In the genomic region with DNA sequence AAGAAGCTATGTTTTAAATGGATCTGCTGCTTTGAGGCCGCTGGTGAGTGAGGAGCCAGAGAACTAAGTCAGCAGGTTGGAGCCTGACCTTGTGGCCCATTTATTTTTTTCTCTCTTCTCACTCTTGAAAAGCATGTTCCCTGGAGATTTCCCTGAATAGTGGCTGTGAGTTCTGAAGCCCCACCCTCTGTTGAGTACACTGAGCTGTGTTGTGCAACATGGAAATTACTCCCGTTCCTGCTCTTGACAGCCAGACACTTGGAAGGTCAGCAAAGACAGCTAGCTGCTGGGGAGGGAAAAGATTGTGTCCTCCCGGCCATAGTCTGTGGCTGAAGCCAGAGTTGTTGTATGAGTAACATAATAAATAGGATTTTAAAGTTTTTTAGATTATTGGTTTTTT, we compare ENCODE assay signal across 8 mouse cellular contexts.
DNase-seq lines count a peak whose midpoint lies in the region; ATAC-seq and TF ChIP-seq lines count a peak whose summit lies in the region.

No protein-coding gene starts in this region.

- H3K4me2 ChIP-seq in intestine, embryonic 16.5 days (ENCODE audit: low read depth, low read length): no peak overlapping the region
- H3K4me2 ChIP-seq in hindbrain, embryonic 13.5 days: no peak overlapping the region

- whole genome bisulfite sequencing in intestine, embryonic 16.5 days: 25% methylated on average over 3 of the region's 3 CpGs
- WGBS in lung, adult 2 months: 24% methylated on average over 3 of the region's 3 CpGs
- WGBS in hindbrain, embryonic 13.5 days: 43% methylated on average over 3 of the region's 3 CpGs
- 88% methylated on average over 3 of the region's 3 CpGs for WGBS in thymus, adult 2 months

- TF ChIP-seq POLR2A in lung, adult 2 months (IDR thresholded peaks at IDR 0.05; ENCODE audit: borderline replicate concordance, extremely low read depth, low read depth, low read length): no peak
- no peak for TF ChIP-seq POLR2A in thymus, adult 2 months (IDR thresholded peaks at IDR 0.05; ENCODE audit: control insufficient read depth, extremely low read depth, insufficient read depth, low read length, poor library complexity)

- peaks cover 15% of the 10 kb centered on the region for H3K4me1 ChIP-seq in intestine, embryonic 16.5 days (ENCODE audit: control insufficient read depth, insufficient read depth, low read length)
- peaks cover 13% of the 10 kb centered on the region for H3K4me1 ChIP-seq in lung, adult 2 months (ENCODE audit: control insufficient read depth, insufficient read depth, low read length)
- H3K4me1 ChIP-seq in hindbrain, embryonic 13.5 days (replicated peaks): no peaks in the 10 kb centered on the region
- no peaks in the 10 kb centered on the region for H3K4me1 ChIP-seq in thymus, adult 2 months (replicated peaks; ENCODE audit: control insufficient read depth, insufficient read depth, low read length)

- ATAC-seq in intestine, embryonic 16.5 days: peak; percentile 91
- no peak for ATAC-seq in hindbrain, embryonic 13.5 days (ENCODE audit: low FRiP score)

- H3K4me3 ChIP-seq in intestine, embryonic 16.5 days (ENCODE audit: low read length): no peak overlapping the region
- no peak overlapping the region for H3K4me3 ChIP-seq in lung, adult 2 months (replicated peaks; ENCODE audit: extremely low read depth, low read depth, low read length)
- no peak overlapping the region for H3K4me3 ChIP-seq in hindbrain, embryonic 13.5 days
- H3K4me3 ChIP-seq in layer of hippocampus, adult 2 months: no peak overlapping the region
- no peak overlapping the region for H3K4me3 ChIP-seq in thymus, adult 2 months (ENCODE audit: control insufficient read depth, insufficient read depth, low read length)

- H3K9me3 ChIP-seq in intestine, embryonic 16.5 days (ENCODE audit: control insufficient read depth, low read length): no peaks in the 10 kb centered on the region
- no peaks in the 10 kb centered on the region for H3K9me3 ChIP-seq in hindbrain, embryonic 13.5 days

- no peak overlapping the region for H3K9ac ChIP-seq in intestine, embryonic 16.5 days (ENCODE audit: low read depth, low read length)
- H3K9ac ChIP-seq in hindbrain, embryonic 13.5 days: no peak overlapping the region

- peak; percentile 86 for DNase-seq in adrenal gland, adult 2 months
- peak; percentile 80 for DNase-seq in fibroblast of lung, adult 2 months (ENCODE audit: low read depth)
- peak; percentile 38 for DNase-seq in lung, adult 2 months
- DNase-seq in left cerebral cortex, adult 11 months (ENCODE audit: low spot score): no peak
- no peak for DNase-seq in layer of hippocampus, adult 2 months (ENCODE audit: low spot score in 2 of 2)
- no peak for DNase-seq in thymus, adult 2 months

- no peak for TF ChIP-seq CTCF in lung, adult 2 months (IDR thresholded peaks at IDR 0.05; ENCODE audit: insufficient read depth, low read length)
- no peak for TF ChIP-seq CTCF in layer of hippocampus, adult 2 months (conservative IDR thresholded peaks at IDR 0.05)
- no peak for TF ChIP-seq CTCF in thymus, adult 2 months (IDR thresholded peaks at IDR 0.05; ENCODE audit: borderline replicate concordance, control insufficient read depth, extremely low read depth, insufficient read depth, low read length, poor library complexity)

- no peak overlapping the region for H3K27ac ChIP-seq in intestine, embryonic 16.5 days (ENCODE audit: low read length)
- H3K27ac ChIP-seq in hindbrain, embryonic 13.5 days: no peak overlapping the region
- H3K27ac ChIP-seq in layer of hippocampus, adult 2 months: no peak overlapping the region
- no peak overlapping the region for H3K27ac ChIP-seq in thymus, adult 2 months (ENCODE audit: control insufficient read depth, insufficient read depth, low read length)

- H3K36me3 ChIP-seq in intestine, embryonic 16.5 days (ENCODE audit: control insufficient read depth, insufficient read depth, low read length): no peaks in the 10 kb centered on the region
- no peaks in the 10 kb centered on the region for H3K36me3 ChIP-seq in hindbrain, embryonic 13.5 days
- no peaks in the 10 kb centered on the region for H3K36me3 ChIP-seq in thymus, adult 2 months (ENCODE audit: control insufficient read depth, insufficient read depth, low read length)

- H3K27me3 ChIP-seq in intestine, embryonic 16.5 days (replicated peaks; ENCODE audit: control insufficient read depth, insufficient read depth, low read length): no peaks in the 10 kb centered on the region
- H3K27me3 ChIP-seq in hindbrain, embryonic 13.5 days: no peaks in the 10 kb centered on the region
- H3K27me3 ChIP-seq in thymus, adult 2 months (ENCODE audit: control insufficient read depth, insufficient read depth, low read length): no peaks in the 10 kb centered on the region

Comparison
In these comparisons a context has a peak if more than half of its experiments do, and no peak if none do; other contexts are left out.
1. DNase-seq: peak in adrenal gland, adult 2 months (single experiment), fibroblast of lung, adult 2 months (single experiment) and lung, adult 2 months (single experiment); none in left cerebral cortex, adult 11 months (single experiment), layer of hippocampus, adult 2 months (0 of 2) and thymus, adult 2 months (single experiment).